Mouse (Mus musculus): ENCODE data around the gene Magi3.

- TF ChIP-seq CTCF (IDR thresholded peaks at IDR 0.05; ENCODE audit: low read depth) (no peak), EP300 (IDR thresholded peaks at IDR 0.05; ENCODE audit: low read depth) (no peak)
Measured at GRCm38 (mm10) chr3:104082031-104082430, 138.1 kb downstream of the Magi3 start.

Measured in liver, postnatal 0 days (tissue).